Mouse (Mus musculus) lung, postnatal 0 days (tissue): ENCODE results near the gene Tmem214. TPM values are rescaled to one million over a fixed set of nuclear protein-coding genes. Genes with fewer than 3 reads are reported as not detected.

Experiments used
- ATAC-seq: fragments of 200-750 bp; cut with Nextera tagmentation; 2 replicates; pipeline ENCODE4 v1.8.0; 2017; ENCODE audit warnings: moderate library complexity
- DNase-seq: peaks from one replicate; pipeline ENCODE4 v3.0.0-alpha.2; 2016; ENCODE audit warnings: low spot score
- H3K27ac ChIP-seq: fragments of 300-500 bp; sonication (generic); 2 replicates; pipeline ENCODE4 v1.5.1; 2014; ENCODE audit warnings: antibody characterized with exemption, mild to moderate bottlenecking, low read length, mixed read lengths
- H3K27me3 ChIP-seq: fragments of 300-500 bp; sonication (generic); replicated peaks from 2 replicates; pipeline ENCODE4 v1.6.1; 2014; ENCODE audit warnings: low read length, mixed read lengths; ENCODE audit not compliant: insufficient read depth
- H3K36me3 ChIP-seq: fragments of 300-500 bp; sonication (generic); 2 replicates; pipeline ENCODE4 v1.6.1; 2014; ENCODE audit warnings: low read length, mixed read lengths; ENCODE audit not compliant: insufficient read depth
- H3K4me1 ChIP-seq: fragments of 300-500 bp; sonication (generic); 2 replicates; pipeline ENCODE4 v1.6.1; 2014; ENCODE audit warnings: antibody characterized with exemption, low read depth, low read length, mixed read lengths; ENCODE audit not compliant: insufficient read depth
- H3K4me2 ChIP-seq: fragments of 300-500 bp; sonication (generic); replicated peaks from 2 replicates; pipeline ENCODE4 v1.6.1; 2014; ENCODE audit warnings: low read depth, mild to moderate bottlenecking, low read length, moderate library complexity, mixed read lengths
- H3K4me3 ChIP-seq: fragments of 300-500 bp; sonication (generic); 2 replicates; pipeline ENCODE4 v1.5.1; 2014; ENCODE audit warnings: low read depth, low read length
- H3K9ac ChIP-seq: fragments of 300-500 bp; sonication (generic); replicated peaks from 2 replicates; pipeline ENCODE4 v1.6.1; 2014; ENCODE audit warnings: low read depth, mild to moderate bottlenecking
- H3K9me3 ChIP-seq: fragments of 300-500 bp; sonication (generic); 2 replicates; pipeline ENCODE4 v1.6.1; 2016; ENCODE audit warnings: low read length, mixed read lengths
- CTCF ChIP-seq: IDR thresholded peaks from 2 replicates; pipeline ENCODE4 v1.5.1; 2016; ENCODE audit warnings: antibody characterized with exemption, mild to moderate bottlenecking
- EP300 ChIP-seq: IDR thresholded peaks from 2 replicates; pipeline ENCODE4 v1.6.1; 2016; ENCODE audit warnings: antibody characterized with exemption, mild to moderate bottlenecking, control low read depth
- WGBS: fragments of 180-500 bp; shearing (Covaris S2); extraction: QIAGEN DNeasy Blood & Tissue Kit; methylation state at CpG from one replicate; pipeline ENCODE4 v1.1.7; 2014; 5-methylcytosine and 5-hydroxymethylcytosine counted together
- polyA plus RNA-seq: library from polyadenylated mRNA; unstranded; fragments of >200 nt; fragmentation: Nextera tagmentation; extraction: Ambion mirVana; gene quantifications from 2 replicates; pipeline ENCODE4 v1.2.1, GENCODE M21; 2015

Gene Tmem214
- polyA plus RNA-seq, 1 experiment from 2014 or later, result 58.2 TPM

- peak; percentile 87 for TF ChIP-seq CTCF
- TF ChIP-seq EP300, result peak; percentile 93
- Histone ChIP-seq H3K9ac (no peak overlapping the region), H3K27me3 (no peaks in the 10 kb centered on the region), H3K4me1 (peaks cover 12% of the 10 kb centered on the region; the same call in 1 of the 2 replicates), H3K36me3 (peaks cover 12% of the 10 kb centered on the region; the same call in 1 of the 2 replicates), H3K4me3 (peak overlapping the region; percentile 43; the same call in 1 of the 2 replicates), H3K27ac (peak overlapping the region; percentile 82), H3K9me3 (no peaks in the 10 kb centered on the region), H3K4me2 (peak overlapping the region; percentile 54)
- peak; percentile 88 for ATAC-seq
- peak; percentile 99 for DNase-seq
- 2% methylated on average over 7 of the region's 7 CpGs for WGBS
Observed at GRCm38 (mm10) chr5:30915974-30916433, 48.2 kb downstream of the Tmem214 start.

GRCm38 (mm10) chr5:30916841-30917240 is 49.0 kb downstream of the Tmem214 start:
- no peak overlapping the region for H3K4me3 ChIP-seq
- no peak for TF ChIP-seq CTCF
- no peak for TF ChIP-seq EP300
- H3K36me3 ChIP-seq, result peaks cover 12% of the 10 kb centered on the region; the same call in 1 of the 2 replicates
- peak overlapping the region; percentile 77 for H3K27ac ChIP-seq
- H3K9ac ChIP-seq, result no peak overlapping the region
- peaks cover 13% of the 10 kb centered on the region for H3K4me1 ChIP-seq
- 90% methylated on average over 9 of the region's 9 CpGs for WGBS
- no peak for ATAC-seq
- no peak overlapping the region for H3K4me2 ChIP-seq
- no peaks in the 10 kb centered on the region for H3K27me3 ChIP-seq
- DNase-seq, result no peak
- H3K9me3 ChIP-seq, result no peaks in the 10 kb centered on the region

GRCm38 (mm10) chr5:30917348-30917747 is 49.5 kb downstream of the Tmem214 start:
- DNase-seq, result no peak
- no peak for ATAC-seq
- WGBS, result 94% methylated on average over 11 of the region's 11 CpGs
- no peak overlapping the region for H3K4me3 ChIP-seq
- H3K27ac ChIP-seq, result 0 out of 2 replicates have a peak overlapping the region, but pooled peaks have one; percentile 77
- H3K4me2 ChIP-seq, result no peak overlapping the region
- H3K9me3 ChIP-seq, result no peaks in the 10 kb centered on the region
- H3K36me3 ChIP-seq, result peaks cover 12% of the 10 kb centered on the region; the same call in 1 of the 2 replicates
- peaks cover 18% of the 10 kb centered on the region for H3K4me1 ChIP-seq
- no peak overlapping the region for H3K9ac ChIP-seq
- H3K27me3 ChIP-seq, result no peaks in the 10 kb centered on the region
- TF ChIP-seq EP300 (no peak), CTCF (no peak)

- H3K27ac ChIP-seq, result no peak overlapping the region
- H3K4me1 ChIP-seq, result peaks cover 14% of the 10 kb centered on the region
- no peak overlapping the region for H3K4me3 ChIP-seq
- WGBS, result 87% methylated on average over 31 of the region's 31 CpGs
- no peak for TF ChIP-seq CTCF
- no peak for TF ChIP-seq EP300
- no peak for ATAC-seq
- no peak overlapping the region for H3K4me2 ChIP-seq
- no peaks in the 10 kb centered on the region for H3K27me3 ChIP-seq
- DNase-seq, result no peak
- H3K36me3 ChIP-seq, result peaks cover 12% of the 10 kb centered on the region; the same call in 1 of the 2 replicates
- no peaks in the 10 kb centered on the region for H3K9me3 ChIP-seq
- no peak overlapping the region for H3K9ac ChIP-seq
Observed at GRCm38 (mm10) chr5:30917891-30918670, 50.3 kb downstream of the Tmem214 start.

GRCm38 (mm10) chr5:30918691-30919090 is 50.9 kb downstream of the Tmem214 start:
- ATAC-seq (no peak), DNase-seq (no peak)
- H3K36me3 ChIP-seq, result peaks cover 12% of the 10 kb centered on the region; the same call in 1 of the 2 replicates
- peaks cover 13% of the 10 kb centered on the region for H3K4me1 ChIP-seq
- H3K9ac ChIP-seq, result no peak overlapping the region
- no peak overlapping the region for H3K27ac ChIP-seq
- H3K4me3 ChIP-seq, result no peak overlapping the region
- 93% methylated on average over 8 of the region's 8 CpGs for WGBS
- H3K27me3 ChIP-seq, result no peaks in the 10 kb centered on the region
- no peaks in the 10 kb centered on the region for H3K9me3 ChIP-seq
- no peak overlapping the region for H3K4me2 ChIP-seq
- no peak for TF ChIP-seq CTCF
- no peak for TF ChIP-seq EP300

- no peak overlapping the region for H3K27ac ChIP-seq
- peak; percentile 43 for DNase-seq
- H3K4me2 ChIP-seq, result peak overlapping the region; percentile 75
- WGBS, result 60% methylated on average over 11 of the region's 11 CpGs
- no peak for ATAC-seq
- no peak overlapping the region for H3K4me3 ChIP-seq
- H3K4me1 ChIP-seq, result peaks cover 13% of the 10 kb centered on the region
- no peaks in the 10 kb centered on the region for H3K9me3 ChIP-seq
- peaks cover 12% of the 10 kb centered on the region; the same call in 1 of the 2 replicates for H3K36me3 ChIP-seq
- no peak overlapping the region for H3K9ac ChIP-seq
- TF ChIP-seq CTCF (no peak; the same call in 1 of the 2 replicates), EP300 (no peak)
- no peaks in the 10 kb centered on the region for H3K27me3 ChIP-seq
Observed at GRCm38 (mm10) chr5:30919831-30920614, 52.2 kb downstream of the Tmem214 start.
